Mouse (Mus musculus): ENCODE results near the gene Ttc28. TPM values are rescaled to one million over a fixed set of nuclear protein-coding genes. Genes with fewer than 3 reads are reported as not detected.

Ttc28 gene
- polyA plus RNA-seq, 1 experiment = 16.3 TPM

Other genes with a start within 250 kb of the Ttc28 start
- gene Noc4l, start 226.4 kb upstream of the Ttc28 start, polyA plus RNA-seq (2012; ENCODE audit: insufficient read depth, insufficient read length, missing spikeins) = 9.0 and 11.1 TPM in 2 replicates
- gene Ddx51, start 226.4 kb upstream of the Ttc28 start, polyA plus RNA-seq (2012; ENCODE audit: insufficient read depth, insufficient read length, missing spikeins) = 3.6 and 3.8 TPM in 2 replicates
- gene Ep400, start 109.1 kb upstream of the Ttc28 start, polyA plus RNA-seq (2012; ENCODE audit: insufficient read depth, insufficient read length, missing spikeins) = 8.3 and 10.6 TPM in 2 replicates
- gene Pus1, start 99.1 kb upstream of the Ttc28 start, polyA plus RNA-seq (2012; ENCODE audit: insufficient read depth, insufficient read length, missing spikeins) = 12.4 and 12.8 TPM in 2 replicates
- gene Ulk1, start 69.7 kb upstream of the Ttc28 start, polyA plus RNA-seq (2012; ENCODE audit: insufficient read depth, insufficient read length, missing spikeins) = 21.5 and 22.9 TPM in 2 replicates
- gene Hscb, start 40.0 kb upstream of the Ttc28 start, polyA plus RNA-seq (2012; ENCODE audit: insufficient read depth, insufficient read length, missing spikeins) = 62.8 and 65.2 TPM in 2 replicates
- gene Chek2, start 39.8 kb upstream of the Ttc28 start, polyA plus RNA-seq (2012; ENCODE audit: insufficient read depth, insufficient read length, missing spikeins) = 3.1 and 4.2 TPM in 2 replicates